Mouse (Mus musculus): ENCODE data around the gene Chrdl2.
A peak's percentile ranks its signal among the peaks of the same experiment; 100 is the strongest.

The Chrdl2 gene

DNA sequence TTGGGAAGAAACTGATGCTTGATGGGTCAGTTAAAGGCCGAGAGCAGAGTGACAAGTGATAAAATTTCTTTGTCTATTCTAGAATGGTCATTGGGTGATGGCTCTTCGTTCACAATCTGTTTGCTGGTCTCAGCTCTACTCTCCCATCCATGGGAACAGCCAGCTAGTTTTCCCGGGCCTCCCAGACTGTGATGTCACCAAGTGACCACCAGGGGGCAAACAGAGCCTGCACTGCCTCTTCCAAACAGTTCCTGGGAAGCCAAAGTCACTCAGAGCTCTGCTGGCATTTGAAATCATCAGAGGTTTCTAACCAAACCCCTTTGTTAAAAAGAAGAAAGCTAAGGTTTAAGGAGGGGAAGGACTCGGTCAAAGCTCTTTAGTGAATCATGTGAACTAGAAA is 17.2 kb upstream of the Chrdl2 start:
- DNase-seq, result no peak

DNA sequence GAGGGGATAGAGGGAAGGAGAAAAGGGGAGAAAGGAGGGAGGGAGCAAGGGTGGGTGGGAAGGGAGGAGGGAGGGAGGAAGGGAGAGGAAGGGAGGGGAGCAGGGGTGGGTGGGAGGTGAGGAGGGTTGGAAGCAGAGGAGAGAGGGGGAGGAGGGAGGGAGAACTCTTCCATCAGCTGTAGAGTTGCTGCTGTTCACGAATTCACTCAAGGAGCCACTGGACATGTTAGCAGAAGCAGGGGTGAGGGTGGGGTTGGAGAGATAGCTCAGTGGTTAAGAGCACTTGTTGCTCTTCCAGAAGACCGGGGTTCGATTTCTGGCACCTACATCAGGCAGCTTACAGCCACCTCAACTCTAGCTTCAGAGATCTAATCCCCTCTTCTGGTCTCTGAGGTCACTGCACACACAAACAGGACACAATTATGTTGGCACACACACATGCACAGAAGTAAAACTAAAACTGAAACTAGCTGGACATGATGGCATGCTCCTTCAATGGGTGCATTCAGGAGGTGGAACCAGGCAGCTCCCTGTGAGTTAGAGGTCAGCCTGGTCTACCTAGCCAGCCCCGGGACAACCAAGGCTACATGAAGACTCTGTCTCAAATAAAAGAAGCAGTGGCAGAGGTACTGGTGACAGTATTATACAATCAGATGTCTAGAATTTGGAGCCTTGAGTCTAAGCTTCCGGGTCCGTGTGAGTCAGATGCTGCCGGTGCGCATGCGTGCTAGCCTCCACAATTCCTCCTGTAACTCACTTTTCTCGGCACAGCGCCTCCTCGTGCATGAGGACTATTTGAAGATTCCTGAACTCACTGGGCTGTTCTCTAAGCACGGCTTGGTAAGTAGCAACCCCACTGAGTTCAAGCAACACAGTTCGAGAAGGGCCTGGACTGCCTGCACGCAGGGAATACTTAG is 15.9 kb upstream of the Chrdl2 start:
- DNase-seq, result no peak

DNA sequence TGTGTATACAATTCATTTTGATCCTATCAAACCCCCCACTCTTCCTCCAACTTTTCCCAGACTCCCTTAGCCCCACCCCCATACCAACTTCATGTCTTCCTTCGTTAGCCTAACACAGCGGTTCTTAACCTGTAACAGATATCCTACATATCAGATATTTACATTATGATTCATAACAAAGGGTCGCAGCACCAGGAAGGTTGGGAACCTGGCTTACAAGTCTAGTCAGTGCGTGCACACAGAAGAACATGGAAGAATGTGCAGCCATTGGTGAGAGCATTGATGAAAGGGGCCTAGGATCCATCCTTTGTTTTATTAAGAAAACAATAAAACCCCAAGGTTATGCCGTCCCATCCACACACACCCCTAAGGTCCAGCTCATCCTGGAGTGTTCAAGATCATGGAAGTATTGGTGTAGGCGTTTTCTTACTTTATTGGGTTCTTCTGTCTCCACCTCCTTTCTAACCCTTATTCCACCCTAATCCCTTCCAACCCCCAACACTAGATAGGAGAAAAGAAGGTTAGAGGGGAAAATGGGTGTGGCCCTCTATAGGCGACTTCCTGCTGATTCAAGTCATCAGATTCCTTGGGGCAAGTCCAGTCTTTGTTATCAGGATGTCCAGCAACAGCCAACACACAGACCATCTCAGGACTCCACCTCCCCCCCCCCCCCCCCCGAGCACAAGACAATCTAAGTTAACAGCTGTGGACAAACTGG is 14.8 kb upstream of the Chrdl2 start:
- DNase-seq, result no peak

DNA sequence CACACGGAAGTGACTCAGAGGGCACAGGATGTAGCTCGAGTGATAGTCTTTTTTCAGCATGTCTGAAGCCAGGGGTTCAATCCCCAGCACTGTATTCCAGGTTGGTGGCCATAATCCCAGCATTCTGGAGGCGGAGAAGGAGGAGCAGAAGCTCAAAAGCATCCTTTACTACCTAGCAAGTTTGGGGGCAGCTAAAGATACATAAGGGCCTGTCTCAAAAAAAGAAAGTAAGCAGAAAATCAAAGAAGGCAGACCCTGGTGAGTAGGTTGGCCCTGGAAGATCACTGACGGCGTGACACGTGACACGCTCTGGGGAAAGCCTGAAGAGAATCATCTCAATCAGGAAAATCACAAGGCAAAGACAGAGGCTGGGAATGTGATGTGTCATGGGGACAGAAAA is 12.8 kb upstream of the Chrdl2 start:
- no peak for DNase-seq

DNA sequence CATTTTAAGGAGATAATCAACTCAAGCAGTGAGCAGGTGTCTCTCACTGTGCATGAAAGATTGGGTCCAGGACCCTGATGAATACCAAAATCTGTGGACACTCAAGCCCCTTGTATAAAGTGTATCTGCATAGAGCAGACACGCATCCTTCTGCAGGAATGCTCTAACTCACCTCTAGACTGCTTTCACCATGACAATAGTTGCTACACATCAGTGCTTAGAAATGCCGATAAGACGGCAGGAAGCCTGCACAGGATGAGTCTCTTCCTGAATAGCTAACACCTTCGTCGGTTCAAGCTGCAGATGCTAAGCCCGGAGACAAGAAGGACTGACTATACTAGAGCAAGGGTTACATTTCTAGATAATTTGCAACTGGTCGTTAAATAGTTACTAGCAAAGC is 10.8 kb upstream of the Chrdl2 start:
- DNase-seq, result no peak

DNA sequence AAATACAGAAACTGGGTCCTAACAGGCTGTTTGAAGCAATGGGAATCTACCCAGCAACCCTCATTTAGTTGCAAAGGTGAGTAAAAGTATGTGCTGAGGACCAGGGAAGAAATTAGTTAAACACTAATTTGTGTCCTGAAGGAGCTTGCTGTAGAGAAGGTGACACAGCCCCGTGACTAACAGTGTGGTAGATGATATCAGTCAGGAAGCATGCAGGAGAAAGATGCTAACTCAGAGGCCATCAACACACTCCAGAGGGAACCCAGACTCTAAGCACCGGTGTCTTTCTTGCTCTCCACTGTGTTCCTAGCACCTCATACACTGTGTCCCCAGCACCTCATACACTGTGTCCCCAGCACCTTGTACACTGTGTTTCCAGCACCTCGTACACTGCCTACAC is 7.3 kb upstream of the Chrdl2 start:
- no peak for DNase-seq

DNA sequence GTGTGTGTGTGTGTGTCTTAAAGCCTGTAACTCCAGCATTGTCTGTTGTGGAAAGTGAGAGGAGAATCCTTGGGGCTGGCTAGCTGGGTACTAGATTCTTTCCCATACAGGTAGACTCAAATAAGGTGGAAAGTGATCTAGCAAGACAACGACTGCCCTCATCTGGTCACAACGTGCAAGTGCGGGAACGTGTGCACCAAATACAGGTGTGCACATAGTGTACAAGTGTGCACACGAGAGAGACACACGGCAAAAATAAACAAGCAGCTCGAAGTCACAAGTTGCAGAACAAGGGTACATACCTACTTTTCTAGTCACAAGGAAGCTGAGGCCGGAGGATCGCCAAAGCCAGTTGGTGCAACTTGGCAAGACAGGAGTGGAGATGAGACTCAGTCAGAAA is 2.2 kb upstream of the Chrdl2 start:
- peak in 1 of 2 experiments; percentile 20 for DNase-seq

DNA sequence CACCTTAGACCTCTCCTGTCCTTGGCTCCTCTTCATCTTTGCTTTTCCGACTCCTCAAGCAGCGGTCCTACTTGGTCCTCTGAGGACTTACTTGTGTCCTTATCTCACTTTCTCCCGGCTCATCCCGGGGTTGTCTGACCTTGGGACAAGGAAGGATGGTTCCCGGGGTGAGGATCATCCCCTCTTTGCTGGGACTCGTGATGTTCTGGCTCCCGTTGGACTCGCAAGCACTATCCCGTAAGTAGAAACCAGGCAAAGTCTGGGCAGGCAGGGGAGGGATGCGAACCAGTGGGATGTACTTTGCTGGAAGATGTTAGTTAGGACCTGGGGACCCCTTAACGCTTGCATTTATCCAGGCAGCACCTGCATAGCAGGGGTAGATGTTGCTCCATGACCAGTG is 439 bp downstream of the Chrdl2 start:
- DNase-seq, result no peak

DNA sequence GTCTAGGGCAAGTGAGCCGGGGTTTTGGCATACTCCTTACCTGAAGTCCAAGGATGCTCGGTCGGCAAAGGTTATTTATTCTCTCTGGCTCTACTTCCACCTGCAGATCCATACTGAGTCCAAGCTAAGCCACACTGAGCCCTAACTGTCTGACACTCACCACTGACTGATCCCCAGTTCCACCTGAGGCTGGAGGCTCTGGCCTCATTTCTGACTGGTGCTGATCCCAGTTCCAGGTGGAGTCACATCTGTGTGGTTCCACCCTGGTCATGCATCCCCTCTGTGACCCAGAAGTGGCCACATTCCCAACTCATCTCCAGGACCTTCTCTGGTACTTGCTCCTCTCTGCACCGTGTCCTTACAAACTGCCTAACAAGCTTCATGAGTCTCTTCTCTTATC is 2.8 kb downstream of the Chrdl2 start:
- DNase-seq, result no peak

DNA sequence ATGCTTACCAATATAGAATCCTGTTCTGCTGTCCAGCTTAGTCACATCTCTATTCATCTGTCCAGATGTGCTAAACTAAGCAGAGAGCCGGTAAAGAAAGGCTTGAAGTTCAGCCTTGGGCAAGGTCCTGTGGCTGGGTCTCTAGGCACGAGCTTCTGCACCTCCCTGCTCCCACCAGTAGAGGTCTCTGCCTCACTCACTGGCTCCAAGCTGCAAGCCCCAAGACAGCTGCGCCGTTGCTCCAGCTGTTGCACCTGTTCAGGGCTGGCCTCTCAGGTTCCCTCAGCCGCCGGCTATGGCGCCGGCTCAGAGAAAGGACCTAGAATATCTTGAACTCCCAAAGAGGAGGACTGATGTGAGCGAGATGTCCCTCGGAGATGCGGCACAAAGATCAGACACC is 3.7 kb downstream of the Chrdl2 start:
- peak; percentile 62 to 65 for DNase-seq

DNA sequence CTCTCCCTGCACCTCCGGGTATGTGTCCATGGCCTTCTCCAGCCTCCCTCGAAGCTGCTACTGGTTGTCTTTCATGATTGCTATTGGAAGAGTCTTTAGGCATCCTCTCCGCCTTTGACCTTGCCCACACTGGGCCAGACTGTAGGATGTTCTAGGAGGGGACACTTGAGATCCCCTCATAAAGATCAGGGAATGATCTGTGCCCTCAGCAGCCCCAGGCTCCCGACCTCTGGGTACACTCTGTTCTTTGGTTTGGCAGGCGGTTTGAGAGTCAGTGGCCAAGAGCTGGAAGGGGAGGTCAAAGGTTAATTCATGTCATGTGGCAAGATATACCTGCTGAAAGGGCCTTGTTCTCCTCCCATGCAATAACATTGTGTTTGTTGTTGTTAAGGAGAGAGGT is 4.7 kb downstream of the Chrdl2 start:
- no peak for DNase-seq

DNA sequence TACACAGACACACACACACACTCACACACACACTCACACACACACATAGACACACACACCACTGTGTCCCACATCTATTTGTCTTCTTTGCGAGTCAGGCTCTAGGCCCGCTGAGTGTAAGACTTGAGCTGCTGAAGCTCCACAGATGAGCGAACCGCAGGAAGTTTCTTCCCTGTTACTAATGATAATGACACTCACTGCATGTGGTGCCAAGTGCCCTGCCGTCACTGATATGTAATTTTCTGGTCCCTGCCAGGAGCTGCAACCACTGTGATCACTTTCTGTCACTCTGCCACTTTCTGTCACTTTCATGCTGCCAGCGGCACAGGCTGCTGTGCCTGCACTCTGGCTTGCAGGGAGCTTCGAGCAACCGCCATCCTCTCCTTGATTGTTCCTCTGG is 6.1 kb downstream of the Chrdl2 start:
- DNase-seq, result no peak

DNA sequence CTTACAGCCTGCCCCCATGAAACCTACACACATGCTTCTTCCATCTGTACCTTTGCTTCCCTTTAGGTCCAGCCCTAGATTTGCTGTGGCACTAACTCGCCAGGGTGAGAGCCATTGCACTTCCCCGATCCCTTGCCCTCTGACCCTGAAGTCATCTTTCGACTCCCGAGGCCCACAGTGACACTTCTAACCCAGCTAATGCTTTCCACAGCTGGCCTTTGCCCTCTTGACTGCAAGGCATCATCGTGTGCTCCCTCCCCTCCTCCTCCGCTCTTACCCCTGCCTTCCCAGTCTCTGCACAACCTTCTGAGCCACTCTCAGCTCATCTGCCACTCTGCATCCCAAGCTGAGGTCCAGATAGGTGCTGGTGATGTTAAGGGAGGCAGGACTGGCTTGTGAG is 6.5 kb downstream of the Chrdl2 start:
- DNase-seq, result no peak

DNA sequence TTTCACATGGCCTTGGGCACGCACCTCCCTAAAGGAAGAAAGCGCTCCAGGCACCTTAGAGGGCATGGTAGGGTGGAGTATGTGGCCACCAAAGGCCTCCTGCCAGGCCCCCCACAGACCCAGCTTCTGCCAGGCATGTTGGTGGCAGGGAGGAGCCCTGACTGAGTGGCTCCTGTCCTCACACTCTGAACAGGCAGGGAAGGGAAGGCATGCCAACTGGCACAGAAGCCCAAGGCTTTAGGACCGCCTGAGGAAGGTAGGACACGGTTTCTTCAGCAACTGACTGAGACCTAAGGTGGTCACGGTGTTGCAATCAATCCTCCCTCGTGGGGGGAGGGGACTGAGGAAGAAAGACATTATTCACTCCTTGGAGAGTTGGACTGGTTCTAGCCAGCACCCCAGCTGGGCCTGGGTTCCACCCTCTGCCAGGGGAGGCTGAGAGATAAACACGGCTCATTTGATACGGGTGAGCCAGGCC is 8.2 kb downstream of the Chrdl2 start:
- DNase-seq, result no peak

DNA sequence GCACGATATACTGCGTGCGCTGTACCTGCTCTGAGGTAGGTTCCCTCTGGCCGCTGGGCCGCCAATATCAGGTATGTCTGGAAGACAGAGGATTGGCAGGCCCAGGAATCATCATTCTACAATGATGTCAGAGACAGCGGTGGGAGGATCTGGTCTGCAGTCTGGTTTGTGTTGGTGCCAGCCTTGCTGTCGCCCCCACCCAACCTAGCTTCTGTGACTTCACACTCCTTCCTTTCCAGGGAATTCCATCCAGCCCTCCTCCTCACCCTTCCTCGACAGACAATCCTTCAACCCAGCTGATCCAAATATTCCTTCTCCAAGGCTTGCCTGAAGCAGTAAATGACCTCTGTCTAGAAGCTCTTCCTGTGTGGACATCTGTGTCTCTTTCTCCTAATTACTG is 11.1 kb downstream of the Chrdl2 start:
- DNase-seq, result no peak

DNA sequence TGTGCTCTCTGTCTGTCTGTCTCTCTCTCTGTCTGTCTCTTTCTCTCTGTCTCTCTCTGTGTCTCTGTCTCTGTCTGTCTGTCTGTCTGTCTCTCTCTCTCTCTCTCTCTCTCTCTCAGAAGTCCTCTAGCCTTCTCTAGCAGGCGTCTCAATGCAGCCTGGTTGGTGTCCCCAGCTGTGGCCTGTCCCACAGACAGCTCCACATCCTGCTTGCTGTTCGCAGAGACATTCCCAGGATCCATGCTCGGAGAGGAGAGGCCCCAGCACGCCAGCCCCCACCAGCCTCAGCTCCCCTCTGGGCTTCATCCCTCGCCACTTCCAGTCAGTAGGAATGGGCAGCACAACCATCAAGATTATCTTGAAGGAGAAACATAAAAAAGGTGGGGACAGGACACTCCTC is 21.4 kb downstream of the Chrdl2 start:
- DNase-seq, result no peak

DNA sequence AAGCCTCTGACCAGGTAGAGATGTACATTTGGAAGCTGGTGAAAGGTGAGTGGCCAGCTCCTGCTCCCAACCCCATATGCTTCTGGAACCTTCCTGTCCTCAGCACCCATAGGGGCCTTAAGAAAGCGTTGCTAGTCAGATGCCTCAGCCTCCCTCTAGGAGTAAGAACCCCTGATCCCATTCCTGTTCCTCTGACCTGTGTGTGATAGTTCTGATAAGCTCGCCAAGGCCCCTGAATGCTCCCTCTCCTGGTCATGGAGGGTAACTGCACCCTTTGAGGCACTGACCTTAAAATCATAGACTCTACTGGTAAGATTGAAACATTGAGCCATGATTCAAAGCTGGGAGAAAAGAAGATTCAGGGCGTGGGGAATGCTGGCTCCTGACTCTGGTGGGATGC is 23.3 kb downstream of the Chrdl2 start:
- no peak for DNase-seq

DNA sequence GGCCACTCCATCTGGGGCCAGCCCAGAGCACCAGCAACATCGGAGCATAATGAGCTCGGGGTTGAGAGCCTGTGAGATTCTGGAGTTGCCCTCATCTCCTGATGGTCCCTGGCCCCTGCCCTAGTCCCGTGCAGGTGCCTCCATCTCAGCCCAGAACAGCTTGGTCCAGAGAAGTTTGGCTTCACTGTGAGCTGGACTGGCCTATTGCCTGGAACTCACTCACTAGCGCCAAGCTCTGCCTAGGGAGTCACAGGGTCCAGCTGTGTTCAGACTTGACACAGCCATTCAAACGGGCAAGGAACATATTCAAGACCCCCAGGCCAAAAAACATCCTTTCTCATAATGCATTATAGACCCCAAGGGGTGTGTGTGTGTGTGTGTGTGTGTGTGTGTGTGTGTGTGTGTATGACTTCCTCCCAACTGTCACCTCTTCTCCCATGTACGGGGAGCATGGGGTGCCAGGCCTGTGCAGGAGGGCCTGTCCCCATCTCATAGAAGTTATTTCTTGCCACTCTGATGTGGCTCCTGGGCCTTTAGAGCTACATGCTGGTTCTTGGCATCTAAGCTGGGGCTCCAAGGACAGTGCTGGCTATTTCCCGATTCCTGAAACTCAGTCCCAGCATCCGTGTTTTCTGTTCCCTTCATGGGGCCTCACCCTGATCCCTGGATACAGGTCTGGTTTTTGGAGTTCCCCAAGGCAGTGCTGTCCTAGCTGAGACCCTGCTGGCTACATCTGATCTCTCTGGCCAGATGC is 25.2 kb downstream of the Chrdl2 start:
- no peak for DNase-seq

DNA sequence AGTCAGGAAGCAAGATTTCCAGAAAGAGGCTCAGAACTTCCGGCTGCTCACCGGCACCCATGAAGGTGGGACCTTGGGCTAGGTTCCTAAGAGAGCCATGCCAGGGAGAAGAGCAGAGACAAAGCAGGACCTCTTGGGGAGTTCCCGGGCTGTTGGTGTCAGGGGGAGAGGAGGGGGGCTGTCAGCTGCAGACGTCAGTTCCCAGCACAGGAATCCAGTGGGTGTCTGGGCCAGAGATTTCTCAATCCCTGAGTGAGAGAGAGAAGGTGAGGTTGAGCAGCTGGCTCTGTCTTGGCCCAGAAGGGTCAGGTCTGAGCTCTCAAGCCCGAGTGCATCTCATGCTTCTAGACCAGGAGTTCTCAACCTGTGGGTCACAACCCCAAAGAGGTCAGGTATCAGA is 27.7 kb downstream of the Chrdl2 start:
- no peak for DNase-seq

DNA sequence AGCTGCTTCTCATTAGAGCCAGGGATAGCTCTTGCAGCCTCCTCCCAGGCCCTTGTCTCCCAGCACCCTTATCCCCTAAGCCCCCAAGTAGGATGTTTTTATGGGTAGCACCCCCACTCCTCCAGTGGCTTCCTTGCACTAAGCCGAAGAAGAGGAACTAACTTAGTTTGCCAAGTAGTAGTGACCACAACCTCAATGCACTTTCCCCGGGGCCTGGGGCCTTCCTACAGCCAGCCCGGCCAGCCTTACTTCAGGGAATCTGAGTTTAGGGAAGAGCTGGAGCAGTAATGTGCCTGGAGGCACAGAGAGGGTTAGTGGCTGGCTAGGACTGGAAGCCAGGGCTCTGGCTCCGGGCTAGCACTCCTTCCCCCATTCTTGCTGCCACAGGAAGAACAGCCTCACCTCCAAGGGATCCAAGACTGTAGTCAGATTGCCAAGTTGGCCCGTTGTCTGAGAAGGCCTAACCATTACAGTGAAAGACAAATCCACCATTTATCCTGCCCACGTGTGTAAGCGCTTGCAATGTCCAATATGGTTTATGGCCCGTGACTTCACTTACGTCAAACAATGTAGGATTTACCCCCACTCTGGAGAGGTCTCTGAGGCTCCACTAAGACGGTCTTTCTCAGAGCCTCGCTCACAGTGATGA is 29.0 kb downstream of the Chrdl2 start:
- no peak for DNase-seq

DNA sequence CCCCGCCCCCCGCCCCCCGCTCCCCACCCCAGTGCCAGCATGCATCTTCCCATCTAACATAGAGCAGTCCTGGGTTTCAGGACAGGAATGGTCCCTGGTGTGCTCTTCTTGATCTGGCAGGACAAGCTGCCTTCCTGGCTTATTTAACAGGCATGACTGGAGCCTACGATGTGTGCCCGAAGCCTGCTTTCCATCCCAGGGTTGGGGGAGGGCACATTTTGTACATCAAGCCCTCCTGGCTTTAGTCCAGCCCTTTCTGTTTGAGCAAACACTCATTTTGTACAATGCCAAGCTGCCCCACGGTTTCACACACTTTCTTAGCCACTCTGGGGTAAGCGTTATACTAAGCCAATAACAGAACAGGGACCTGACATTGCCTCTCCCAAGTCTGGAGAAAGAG is 30.1 kb downstream of the Chrdl2 start:
- DNase-seq, result no peak

DNA sequence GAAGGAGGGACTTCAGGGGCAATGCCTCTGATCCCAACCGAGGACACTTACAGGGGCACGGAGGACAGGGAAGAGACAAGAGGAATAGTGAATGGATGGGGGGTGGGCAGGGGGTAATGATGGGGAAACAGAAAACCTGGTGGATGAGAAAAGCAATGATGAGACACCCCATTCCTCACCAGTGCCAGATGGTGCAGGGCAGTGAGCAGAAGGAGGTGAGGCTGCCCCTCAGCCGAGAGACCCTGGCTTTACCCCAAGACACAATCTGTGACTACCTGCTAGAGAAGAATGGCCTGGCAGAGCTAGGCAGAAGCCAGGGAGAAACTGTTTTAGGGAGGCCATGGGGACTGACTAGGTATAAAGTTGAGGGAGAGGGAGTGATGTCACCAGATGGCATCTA is 30.5 kb downstream of the Chrdl2 start:
- DNase-seq, result no peak

DNA sequence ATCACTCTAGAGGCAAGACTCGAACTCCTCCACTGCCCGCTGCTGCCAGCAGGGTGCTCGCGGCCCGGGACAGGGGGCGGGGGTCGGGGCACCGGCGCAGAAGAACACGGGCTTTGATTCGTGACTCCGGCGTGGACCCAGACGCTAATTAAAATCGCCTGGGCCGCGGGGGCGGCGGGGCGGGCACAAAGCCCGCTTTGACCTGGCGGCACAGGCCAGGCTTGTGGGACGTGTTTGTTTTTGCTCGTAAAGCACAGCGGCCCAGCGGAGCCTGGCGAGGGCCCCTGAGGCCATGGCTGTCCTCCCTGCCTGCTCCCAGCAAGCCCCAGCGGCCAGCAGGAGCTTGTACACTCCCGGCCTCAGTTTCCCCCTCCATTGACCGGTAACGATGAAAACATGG is 36.1 kb downstream of the Chrdl2 start:
- DNase-seq, result no peak
